Mouse (Mus musculus) forebrain, embryonic 14.5 days (tissue): ENCODE results near the gene Gabbr2. TPM values are rescaled to one million over a fixed set of nuclear protein-coding genes. Genes with fewer than 3 reads are reported as not detected.
"Not testable (repeated sequence)": the region's sequence is repeated elsewhere in the genome, so short reads cannot be mapped to it uniquely, and the experiment has no call there.

ENCODE experiments used
- ATAC-seq: fragments of 200-750 bp; cut with Nextera tagmentation; 2 replicates; pipeline ENCODE4 v1.8.0; 2017; ENCODE audit warnings: mild to moderate bottlenecking, moderate library complexity
- DNase-seq: peaks from one replicate; pipeline ENCODE4 v3.0.0-alpha.2; 2015; ENCODE audit warnings: low spot score
- H3K27ac ChIP-seq: fragments of 300-500 bp; sonication (generic); 2 replicates; pipeline ENCODE4 v1.5.1; 2014; ENCODE audit warnings: low read depth, mild to moderate bottlenecking, control low read depth, low read length, moderate library complexity
- H3K27me3 ChIP-seq: fragments of 300-500 bp; sonication (generic); replicated peaks from 2 replicates; pipeline ENCODE4 v1.6.1; 2014; ENCODE audit warnings: low read length, control low read depth, mixed read lengths; ENCODE audit not compliant: control insufficient read depth, insufficient read depth
- H3K36me3 ChIP-seq: fragments of 300-500 bp; sonication (generic); 2 replicates; pipeline ENCODE4 v1.6.1; 2014; ENCODE audit warnings: low read length, control low read depth; ENCODE audit not compliant: control insufficient read depth, insufficient read depth
- H3K4me1 ChIP-seq: fragments of 300-500 bp; sonication (generic); 2 replicates; pipeline ENCODE4 v1.6.1; 2014; ENCODE audit warnings: antibody characterized with exemption, low read length, control low read depth; ENCODE audit not compliant: control insufficient read depth, insufficient read depth
- H3K4me2 ChIP-seq: fragments of 300-500 bp; sonication (generic); 2 replicates; pipeline ENCODE4 v1.6.1; 2014; ENCODE audit warnings: mild to moderate bottlenecking, control low read depth, low read length
- H3K4me3 ChIP-seq: fragments of 300-500 bp; sonication (generic); 2 replicates; pipeline ENCODE4 v1.5.1; 2014; ENCODE audit warnings: low read depth, low read length, control low read depth
- H3K9ac ChIP-seq: fragments of 300-500 bp; sonication (generic); 2 replicates; pipeline ENCODE4 v1.6.1; 2014; ENCODE audit warnings: mild to moderate bottlenecking, low read length, control low read depth, moderate library complexity
- H3K9me3 ChIP-seq: fragments of 300-500 bp; sonication (generic); replicated peaks from 2 replicates; pipeline ENCODE4 v1.6.1; 2016; ENCODE audit warnings: low read length, control low read depth, mixed read lengths; ENCODE audit not compliant: control insufficient read depth
- WGBS: fragments of 180-500 bp; shearing (Covaris S2); extraction: QIAGEN DNeasy Blood & Tissue Kit; methylation state at CpG from one replicate; pipeline ENCODE4 v1.1.7; 2014; 5-methylcytosine and 5-hydroxymethylcytosine counted together
- polyA plus RNA-seq: library from polyadenylated mRNA; unstranded; fragments of >200 nt; fragmentation: Nextera tagmentation; extraction: Ambion mirVana; gene quantifications from 2 replicates; pipeline ENCODE4 v1.2.1, GENCODE M21; 2014

Gabbr2 gene
- polyA plus RNA-seq, 1 experiment from 2014 or later, result 1.7 TPM

DNA sequence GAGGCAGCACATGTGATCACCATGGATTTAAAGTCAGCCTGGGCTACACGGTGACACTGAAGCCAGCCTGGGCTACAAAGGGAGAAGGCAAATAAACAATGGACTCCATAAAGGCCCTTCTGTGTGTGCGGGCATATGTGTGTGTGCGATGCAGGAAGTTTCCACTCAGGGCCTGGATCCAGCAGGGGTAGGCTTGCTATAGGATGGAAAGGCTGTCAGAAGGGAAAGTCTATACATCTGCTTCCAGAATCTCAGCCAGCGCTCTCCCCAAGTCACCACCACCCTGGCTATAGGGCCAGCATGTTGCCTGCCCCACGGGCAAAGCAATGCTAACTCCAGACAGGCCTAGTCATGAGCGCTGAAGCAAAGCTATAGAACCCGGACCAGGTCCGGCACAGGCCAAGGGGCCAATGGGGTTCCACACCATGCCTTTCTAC lies 348.0 kb downstream of the Gabbr2 start:
- DNase-seq (no peak), ATAC-seq (no peak)
- H3K9ac ChIP-seq, result no peak overlapping the region
- H3K27ac ChIP-seq, result no peak overlapping the region
- 0 out of 2 replicates have a peak, but pooled peaks cover under 1% of the 10 kb centered on the region for H3K27me3 ChIP-seq
- H3K36me3 ChIP-seq, result no peaks in the 10 kb centered on the region
- WGBS, result 89% methylated on average over 8 of the region's 8 CpGs
- H3K4me1 ChIP-seq, result no peaks in the 10 kb centered on the region
- H3K4me2 ChIP-seq, result no peak overlapping the region
- H3K9me3 ChIP-seq, result no peaks in the 10 kb centered on the region
- H3K4me3 ChIP-seq, result no peak overlapping the region

GRCm38 (mm10) chr4:46642924-46643675 lies 348.6 kb downstream of the Gabbr2 start:
- no peak for ATAC-seq
- no peak for DNase-seq

DNA sequence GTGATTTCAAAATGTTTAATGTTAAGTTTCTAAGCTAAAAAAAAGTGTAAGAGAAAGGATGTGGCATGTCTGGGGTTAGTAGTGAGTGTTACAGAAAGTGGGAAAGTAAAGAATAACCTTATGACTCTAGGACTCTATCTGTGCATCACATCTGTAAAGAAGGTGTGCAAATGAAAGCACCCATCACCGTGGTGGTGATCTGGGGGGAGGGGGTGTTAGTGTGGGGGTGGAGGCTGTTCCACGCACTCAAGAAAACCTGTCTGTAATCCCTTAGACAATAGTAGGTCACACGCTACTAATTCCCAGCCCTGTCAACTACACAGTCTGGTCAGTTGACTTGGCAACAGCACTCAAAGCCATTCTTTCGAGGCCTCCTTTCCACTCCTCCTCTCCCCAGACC lies 350.4 kb downstream of the Gabbr2 start:
- Histone ChIP-seq H3K4me3 (no peak overlapping the region), H3K27me3 (no peaks in the 10 kb centered on the region), H3K9ac (no peak overlapping the region), H3K9me3 (no peaks in the 10 kb centered on the region), H3K4me2 (no peak overlapping the region), H3K4me1 (no peaks in the 10 kb centered on the region), H3K36me3 (no peaks in the 10 kb centered on the region), H3K27ac (no peak overlapping the region)
- 17% methylated on average over 4 of the region's 4 CpGs for WGBS
- DNase-seq (no peak), ATAC-seq (no peak)

More at GRCm38 (mm10) chr4:46642924-46643675, 348.6 kb downstream of the Gabbr2 start:
- no peaks in the 10 kb centered on the region for H3K4me1 ChIP-seq
- no peak overlapping the region for H3K4me3 ChIP-seq
- no peaks in the 10 kb centered on the region for H3K36me3 ChIP-seq
- H3K27ac ChIP-seq, result 0 out of 2 replicates have a peak overlapping the region, but pooled peaks have one; percentile 14
- no peaks in the 10 kb centered on the region for H3K27me3 ChIP-seq
- WGBS, result 81% methylated on average over 8 of the region's 8 CpGs
- no peak overlapping the region for H3K9ac ChIP-seq
- no peaks in the 10 kb centered on the region for H3K9me3 ChIP-seq
- H3K4me2 ChIP-seq, result no peak overlapping the region

DNA sequence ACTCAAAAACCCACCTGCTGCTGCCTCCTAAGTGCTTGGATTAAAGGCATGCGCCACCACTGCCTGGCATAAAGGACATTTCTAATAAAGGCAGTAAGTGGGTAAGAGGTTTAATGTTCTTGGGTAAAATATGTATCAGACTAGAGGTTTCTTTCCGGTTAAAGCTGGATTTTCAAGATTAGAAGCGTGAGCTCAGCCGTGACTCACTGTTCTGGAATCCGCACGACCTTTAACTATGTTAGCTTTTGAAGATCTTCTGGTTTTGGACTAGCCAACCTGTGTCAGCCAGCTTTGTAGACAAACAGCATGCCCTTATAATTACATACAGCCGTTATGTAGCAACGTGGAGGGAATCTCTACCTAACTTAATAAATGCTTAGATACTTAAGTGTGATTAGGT lies 351.8 kb downstream of the Gabbr2 start:
- H3K4me3 ChIP-seq, result no peak overlapping the region
- H3K4me2 ChIP-seq, result no peak overlapping the region
- 89% methylated on average over 8 of the region's 8 CpGs for WGBS
- H3K9me3 ChIP-seq, result no peaks in the 10 kb centered on the region
- H3K9ac ChIP-seq, result no peak overlapping the region
- no peaks in the 10 kb centered on the region for H3K4me1 ChIP-seq
- ATAC-seq (no peak), DNase-seq (no peak)
- no peak overlapping the region for H3K27ac ChIP-seq
- H3K36me3 ChIP-seq, result no peaks in the 10 kb centered on the region
- no peaks in the 10 kb centered on the region for H3K27me3 ChIP-seq

DNA sequence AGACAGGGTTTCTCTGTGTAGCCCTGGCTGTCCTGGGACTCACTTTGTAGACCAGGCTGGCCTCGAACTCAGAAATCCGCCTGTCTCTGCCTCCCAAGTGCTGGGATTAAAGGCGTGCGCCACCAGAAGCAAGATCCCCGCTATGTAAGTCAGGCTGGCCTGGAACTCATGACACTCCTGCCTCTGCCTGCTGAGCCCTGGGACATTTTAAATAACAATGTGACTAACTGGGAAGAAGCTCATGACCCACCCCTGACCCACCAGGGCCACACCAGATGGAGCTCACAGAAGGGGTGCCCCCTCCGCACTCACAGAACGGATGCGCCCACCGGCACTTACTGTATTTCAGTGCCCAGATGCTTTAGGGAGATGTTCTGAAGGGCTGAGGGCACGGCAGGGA lies 354.4 kb downstream of the Gabbr2 start:
- not testable (repeated sequence) for H3K27ac ChIP-seq, H3K9ac ChIP-seq, DNase-seq, ATAC-seq, H3K27me3 ChIP-seq, H3K9me3 ChIP-seq, H3K4me1 ChIP-seq, H3K4me2 ChIP-seq, H3K4me3 ChIP-seq, H3K36me3 ChIP-seq
- 88% methylated on average over 10 of the region's 10 CpGs for WGBS

GRCm38 (mm10) chr4:46635702-46636430 lies 355.8 kb downstream of the Gabbr2 start:
- Histone ChIP-seq H3K9me3 (no peaks in the 10 kb centered on the region), H3K9ac (no peak overlapping the region), H3K4me3 (no peak overlapping the region), H3K4me2 (no peak overlapping the region), H3K4me1 (no peaks in the 10 kb centered on the region), H3K27me3 (no peaks in the 10 kb centered on the region), H3K36me3 (no peaks in the 10 kb centered on the region), H3K27ac (no peak overlapping the region)
- WGBS, result 91% methylated on average over 16 of the region's 16 CpGs
- ATAC-seq (no peak), DNase-seq (no peak)

- Histone ChIP-seq H3K4me2 (no peak overlapping the region), H3K36me3 (no peaks in the 10 kb centered on the region), H3K27ac (no peak overlapping the region), H3K27me3 (no peaks in the 10 kb centered on the region), H3K4me3 (no peak overlapping the region), H3K9ac (no peak overlapping the region), H3K4me1 (no peaks in the 10 kb centered on the region), H3K9me3 (no peaks in the 10 kb centered on the region)
- 62% methylated on average over 6 of the region's 6 CpGs for WGBS
- DNase-seq (no peak), ATAC-seq (no peak)
Observed at GRCm38 (mm10) chr4:46634881-46635280, 356.8 kb downstream of the Gabbr2 start.

DNA sequence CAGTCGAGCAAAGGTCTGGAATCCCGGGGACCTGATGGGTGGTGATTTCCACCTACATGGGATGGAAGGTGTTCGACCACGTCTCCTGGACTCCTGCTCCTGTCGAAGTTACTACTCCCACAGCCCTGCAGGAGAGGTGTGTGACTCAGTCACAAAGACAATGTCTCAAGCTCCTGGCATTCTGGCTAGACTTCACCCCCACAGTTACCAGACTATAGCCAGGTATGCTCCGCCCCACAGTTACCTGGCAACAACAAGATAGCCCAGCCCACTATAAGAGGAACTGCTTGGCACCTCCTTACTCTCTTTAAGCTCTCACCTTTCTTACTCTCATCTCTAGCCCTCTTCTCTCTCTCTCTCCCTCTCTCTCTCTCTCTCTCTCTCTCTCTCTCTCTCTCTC lies 358.1 kb downstream of the Gabbr2 start:
- not testable (repeated sequence) for H3K27ac ChIP-seq
- 72% methylated on average over 6 of the region's 6 CpGs for WGBS

GRCm38 (mm10) chr4:46632465-46632864 lies 359.2 kb downstream of the Gabbr2 start:
- Histone ChIP-seq H3K4me1 (peaks cover 3% of the 10 kb centered on the region; the same call in 1 of the 2 replicates), H3K36me3 (no peaks in the 10 kb centered on the region), H3K27me3 (no peaks in the 10 kb centered on the region), H3K4me3 (no peak overlapping the region), H3K9ac (no peak overlapping the region), H3K4me2 (no peak overlapping the region), H3K27ac (no peak overlapping the region), H3K9me3 (no peaks in the 10 kb centered on the region)
- DNase-seq (no peak), ATAC-seq (no peak)
- 79% methylated on average over 2 of the region's 2 CpGs for WGBS

More for the DNA sequence above, 358.1 kb downstream of the Gabbr2 start:
- H3K4me3 ChIP-seq, H3K9ac ChIP-seq, DNase-seq, H3K9me3 ChIP-seq, H3K4me2 ChIP-seq, H3K36me3 ChIP-seq, H3K4me1 ChIP-seq, ATAC-seq, H3K27me3 ChIP-seq: not testable (repeated sequence)
